Mouse (Mus musculus): ENCODE measurements around the gene Tec. TPM values are rescaled to one million over a fixed set of nuclear protein-coding genes. Genes with fewer than 3 reads are reported as not detected.

Gene Tec
- total RNA-seq, 2 experiments from 2014 or later, result 1.7 to 5.4 TPM

DNA sequence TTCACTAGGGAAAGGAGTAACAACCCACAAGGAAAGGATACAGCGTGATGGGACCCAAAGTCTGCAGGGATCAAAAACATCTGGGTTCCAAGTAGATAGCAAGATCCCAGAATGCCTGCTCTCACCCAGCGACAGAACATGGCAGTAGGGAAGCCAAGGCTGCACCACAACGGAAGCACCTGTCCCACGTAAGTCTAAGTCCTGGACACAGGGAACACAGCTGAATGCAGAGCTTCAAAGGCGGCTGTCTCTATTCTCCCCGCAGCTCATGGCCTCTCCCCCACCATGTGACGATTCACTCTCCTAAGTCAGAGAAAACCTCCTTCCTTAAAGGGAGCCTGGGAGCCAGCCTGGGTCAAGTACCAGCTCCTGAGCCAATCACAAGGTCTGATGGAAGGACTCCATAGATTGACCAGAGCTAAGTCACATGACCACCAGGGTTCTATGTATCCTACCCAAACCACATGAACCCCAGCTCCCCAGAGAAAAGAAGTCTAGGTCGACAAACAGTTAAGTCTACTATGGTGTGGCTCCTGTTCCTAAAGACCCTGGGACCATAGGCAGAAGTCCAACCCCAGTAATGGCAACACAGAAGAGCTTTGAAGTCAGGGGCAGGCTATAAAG is 11.9 kb downstream of the Tec start:
- no peak for ATAC-seq (replicated peaks; ENCODE audit: low FRiP score, poor library complexity, severe bottlenecking)

GRCm38 (mm10) chr5:72855685-72856124 is 12.6 kb downstream of the Tec start:
- ATAC-seq (replicated peaks; ENCODE audit: low FRiP score, poor library complexity, severe bottlenecking), result no peak

- ATAC-seq (replicated peaks; ENCODE audit: low FRiP score, poor library complexity, severe bottlenecking), result no peak
Observed at GRCm38 (mm10) chr5:72854141-72854990, 13.9 kb downstream of the Tec start.

- ATAC-seq (replicated peaks; ENCODE audit: low FRiP score, poor library complexity, severe bottlenecking), result no peak
Observed at GRCm38 (mm10) chr5:72853365-72853764, 14.9 kb downstream of the Tec start.

DNA sequence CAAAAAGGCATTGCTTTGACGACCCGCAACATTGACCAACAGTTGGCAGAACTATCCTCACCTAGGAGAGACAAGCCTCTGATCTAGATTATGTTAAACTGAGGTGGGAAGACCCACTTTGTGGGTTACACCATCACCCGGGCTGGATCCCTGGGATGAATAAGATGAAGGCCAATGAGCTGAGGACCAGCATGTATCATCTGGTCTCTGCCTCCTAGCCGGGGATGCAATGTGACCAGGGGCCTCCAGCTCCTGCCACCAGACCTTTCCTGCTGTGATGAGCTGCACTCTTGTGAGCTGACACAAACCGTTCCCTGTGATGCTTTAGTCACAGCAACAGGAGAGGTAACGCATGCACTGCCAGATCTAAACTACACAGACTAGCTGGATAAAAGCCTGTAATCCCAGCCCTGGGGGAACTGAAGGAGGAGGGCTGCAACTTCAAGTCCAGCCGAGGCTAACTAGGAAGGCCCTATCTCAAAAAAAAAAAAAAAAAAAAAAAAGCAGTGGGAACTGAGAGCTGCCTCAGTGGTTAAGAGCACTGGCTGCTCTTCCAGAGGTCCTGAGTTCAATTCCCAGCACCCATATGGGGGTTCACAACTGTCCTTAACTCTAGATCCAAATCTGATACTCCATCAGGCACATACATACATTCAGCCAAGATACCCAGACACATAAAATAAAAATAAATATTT is 15.8 kb downstream of the Tec start:
- ATAC-seq (replicated peaks; ENCODE audit: low FRiP score, poor library complexity, severe bottlenecking), result no peak

- no peak for ATAC-seq (replicated peaks; ENCODE audit: low FRiP score, poor library complexity, severe bottlenecking)
Observed at GRCm38 (mm10) chr5:72851674-72852098, 16.6 kb downstream of the Tec start.

DNA sequence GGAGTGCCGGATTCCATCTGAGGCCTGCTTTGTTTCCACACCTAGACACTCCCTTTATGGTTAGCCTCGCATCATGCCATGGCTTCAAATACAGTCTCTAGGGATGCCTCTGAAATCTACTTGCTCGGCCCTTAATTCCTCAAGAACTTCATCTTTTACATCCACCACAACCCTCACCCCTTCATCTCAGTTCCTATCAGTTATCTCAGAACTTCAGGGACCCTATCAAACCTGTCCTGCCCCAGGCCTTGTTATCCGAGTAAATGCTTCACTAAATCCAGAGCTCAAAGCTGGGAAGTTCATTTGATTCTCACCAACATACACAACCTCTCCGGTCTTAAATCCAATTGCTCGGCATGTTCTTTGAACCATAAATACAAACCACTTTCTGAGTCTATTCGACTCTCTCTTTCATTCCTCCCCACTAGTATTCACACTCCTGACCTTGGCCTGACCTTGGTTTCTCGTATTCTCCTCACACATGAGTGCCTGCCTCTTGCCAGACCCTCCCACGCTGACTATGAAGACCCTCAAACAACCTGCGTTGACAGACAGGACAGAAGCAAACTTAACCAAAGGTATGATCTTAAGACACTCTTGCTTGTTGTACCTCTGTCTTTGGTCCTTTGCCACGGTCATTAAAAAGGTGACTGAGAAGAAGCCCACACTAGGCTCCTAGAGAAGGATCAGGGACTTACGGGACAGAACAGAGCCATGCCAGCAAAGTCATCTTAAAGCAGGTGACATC is 17.2 kb downstream of the Tec start:
- ATAC-seq (replicated peaks; ENCODE audit: low FRiP score, poor library complexity, severe bottlenecking), result no peak

DNA sequence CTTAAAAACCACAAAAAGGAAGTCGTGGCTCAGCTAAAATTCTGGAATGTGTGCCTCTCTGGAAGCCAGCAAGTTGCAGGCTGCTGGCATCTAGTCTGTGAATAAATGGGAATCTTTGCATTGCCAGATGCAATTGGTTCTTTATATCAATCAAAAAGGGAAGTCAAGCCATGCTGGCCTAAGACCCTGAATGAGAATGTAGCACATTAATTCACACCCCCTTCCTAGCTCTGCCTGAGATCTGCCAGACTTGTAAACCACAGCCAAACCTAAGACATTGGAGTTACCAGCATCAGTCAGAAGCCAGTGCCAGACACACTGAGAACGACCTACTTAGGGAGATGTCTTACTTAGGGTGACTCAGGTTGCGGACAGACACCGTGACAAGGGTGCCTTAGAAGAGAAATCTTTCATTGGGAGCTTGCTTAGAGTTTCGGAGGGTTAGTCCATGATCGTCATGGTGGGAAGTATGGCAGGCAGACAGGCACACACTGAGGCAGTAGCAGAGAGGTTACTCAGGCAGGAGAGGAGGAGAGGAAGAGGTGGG is 19.3 kb downstream of the Tec start:
- no peak for ATAC-seq (replicated peaks; ENCODE audit: low FRiP score, poor library complexity, severe bottlenecking)

DNA sequence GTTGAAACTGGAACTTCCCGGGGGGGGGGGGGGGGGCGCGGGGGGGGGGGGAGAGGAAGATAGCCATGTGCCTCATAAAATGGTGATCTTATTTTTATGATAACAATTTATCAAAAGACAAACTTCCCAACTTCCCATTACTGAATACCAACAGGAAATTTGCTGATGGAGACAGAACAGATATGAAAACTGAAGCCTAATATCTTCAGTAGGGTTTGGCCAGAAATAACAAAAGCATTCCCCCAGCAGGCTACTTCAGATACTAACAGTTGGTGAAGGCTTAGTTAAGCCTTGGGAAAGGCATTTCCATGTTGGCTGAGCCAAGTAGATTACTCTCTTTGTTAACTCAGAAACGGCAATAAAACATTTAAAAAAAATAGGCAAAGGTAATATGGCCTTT is 21.6 kb downstream of the Tec start:
- no peak for ATAC-seq (replicated peaks; ENCODE audit: low FRiP score, poor library complexity, severe bottlenecking)

DNA sequence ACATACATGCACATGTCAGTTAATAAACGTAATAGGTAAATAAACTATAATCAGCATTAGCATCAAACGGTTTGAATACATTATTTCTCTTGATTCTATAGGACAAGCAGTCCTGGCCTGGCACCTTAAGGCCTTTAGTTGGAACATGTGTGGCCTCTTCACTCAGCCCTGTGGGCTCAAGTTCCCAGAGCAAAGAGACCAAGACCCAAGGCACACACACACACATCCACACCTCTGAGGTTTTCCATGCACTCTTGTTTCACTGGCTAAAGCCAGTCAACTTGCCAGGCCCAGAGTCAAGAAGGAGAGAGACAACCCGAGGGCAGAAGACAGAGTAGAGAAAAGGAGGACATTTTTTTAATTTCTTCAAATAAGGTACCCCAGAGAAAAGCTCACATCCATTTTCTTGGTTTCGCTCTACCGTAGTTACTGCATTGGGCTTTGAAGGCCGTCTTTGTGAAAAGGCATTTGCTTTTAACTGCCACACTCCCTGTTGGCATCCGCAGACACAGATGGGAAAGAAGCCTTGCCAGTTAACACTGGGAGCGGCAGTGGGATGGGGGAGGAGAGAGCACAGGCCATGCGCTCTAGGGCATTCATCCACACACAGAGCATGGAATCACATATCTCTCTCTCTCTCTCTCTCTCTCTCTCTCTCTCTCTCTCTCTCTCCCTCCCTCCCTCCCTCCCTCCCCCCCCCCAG is 22.2 kb downstream of the Tec start:
- ATAC-seq (replicated peaks; ENCODE audit: low FRiP score, poor library complexity, severe bottlenecking), result no peak

DNA sequence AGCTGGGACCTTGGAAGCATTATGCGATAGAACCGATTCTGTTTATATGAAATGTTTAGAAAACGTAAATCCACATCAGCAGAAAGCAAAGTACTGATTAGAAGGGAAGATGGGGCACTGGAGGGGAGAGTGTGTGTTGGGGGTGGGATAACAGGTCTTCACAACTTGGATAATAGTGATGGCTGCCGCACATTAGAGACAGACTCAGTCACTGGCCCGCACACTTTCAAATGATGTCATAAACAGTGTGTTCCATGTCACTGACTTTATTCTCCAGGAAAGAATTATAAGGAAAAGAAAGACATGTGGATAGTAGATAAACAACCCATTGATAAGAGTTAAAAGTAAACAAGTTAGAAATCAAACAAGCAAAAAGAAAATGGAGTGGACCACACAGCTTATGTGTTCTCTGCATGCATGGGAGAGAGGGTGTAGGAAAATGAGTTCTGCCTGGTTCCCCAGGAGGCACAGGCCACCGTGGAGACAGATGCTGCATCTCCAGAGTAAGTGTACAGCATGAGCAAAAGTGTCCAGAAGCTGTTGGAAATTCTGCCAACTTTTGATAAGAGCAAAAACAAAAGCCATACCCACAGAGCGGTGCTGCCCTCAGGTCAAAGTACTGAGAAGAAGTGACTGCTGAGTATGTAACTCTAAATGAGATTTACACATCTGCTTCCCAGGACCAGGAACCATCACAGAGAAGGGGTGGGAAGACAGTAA is 23.3 kb downstream of the Tec start:
- no peak for ATAC-seq (replicated peaks; ENCODE audit: low FRiP score, poor library complexity, severe bottlenecking)

DNA sequence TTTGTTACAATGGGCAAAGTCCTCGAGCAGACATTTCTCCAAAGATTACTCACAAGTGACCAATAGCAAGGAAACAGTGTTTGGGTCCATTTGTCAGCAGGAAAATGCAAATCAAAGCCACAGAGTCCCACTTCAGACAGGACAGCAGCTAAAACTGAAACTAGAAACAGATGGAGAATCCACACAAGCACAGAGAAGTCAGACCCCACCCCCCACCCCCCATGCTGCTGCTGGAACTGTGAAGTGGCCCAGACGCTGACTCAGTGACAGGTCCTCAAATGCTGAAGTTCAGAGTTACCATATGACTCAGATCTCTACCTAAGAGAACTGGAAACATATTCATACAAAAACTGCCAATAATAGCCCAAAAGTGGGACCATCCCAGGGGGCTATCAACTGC is 24.0 kb downstream of the Tec start:
- no peak for ATAC-seq (replicated peaks; ENCODE audit: low FRiP score, poor library complexity, severe bottlenecking)

- ATAC-seq (replicated peaks; ENCODE audit: low FRiP score, poor library complexity, severe bottlenecking), result no peak
Observed at GRCm38 (mm10) chr5:72839655-72840054, 28.6 kb downstream of the Tec start.

DNA sequence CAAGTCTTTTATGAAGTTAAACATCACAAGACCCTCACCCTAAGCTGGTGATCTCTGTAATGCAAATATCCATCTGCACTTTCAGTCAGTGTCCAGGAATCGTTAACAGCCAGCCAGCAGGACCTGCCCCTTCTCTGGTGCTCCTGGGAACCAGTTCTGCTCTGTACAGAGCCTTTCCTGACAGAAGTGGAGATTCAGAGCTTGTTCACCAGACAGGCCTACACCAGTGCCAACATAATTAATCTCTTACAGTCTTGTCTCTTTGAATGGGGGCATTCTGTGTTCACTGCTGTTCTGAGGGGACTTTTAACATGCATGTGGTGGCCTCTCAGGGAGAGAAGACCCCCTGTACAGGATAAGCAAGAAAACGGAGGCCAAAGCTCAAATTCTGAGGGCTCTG is 29.3 kb downstream of the Tec start:
- ATAC-seq (replicated peaks; ENCODE audit: low FRiP score, poor library complexity, severe bottlenecking), result no peak

- no peak for ATAC-seq (replicated peaks; ENCODE audit: low FRiP score, poor library complexity, severe bottlenecking)
Observed at GRCm38 (mm10) chr5:72835656-72836055, 32.6 kb downstream of the Tec start.

GRCm38 (mm10) chr5:72832904-72833765 is 35.1 kb downstream of the Tec start:
- ATAC-seq (replicated peaks; ENCODE audit: low FRiP score, poor library complexity, severe bottlenecking), result no peak

GRCm38 (mm10) chr5:72832191-72832590 is 36.1 kb downstream of the Tec start:
- ATAC-seq (replicated peaks; ENCODE audit: low FRiP score, poor library complexity, severe bottlenecking), result no peak

Data from erythroblast, adult 5-6 weeks (primary cell).